Mouse (Mus musculus): ENCODE measurements at regions not wholly inside any gene's neighbourhood (a gene's known extent, or its start where the extent isn't known, plus 50 kb on each side); places are given as distances from the start of the nearest gene placed in this dataset.

DNA sequence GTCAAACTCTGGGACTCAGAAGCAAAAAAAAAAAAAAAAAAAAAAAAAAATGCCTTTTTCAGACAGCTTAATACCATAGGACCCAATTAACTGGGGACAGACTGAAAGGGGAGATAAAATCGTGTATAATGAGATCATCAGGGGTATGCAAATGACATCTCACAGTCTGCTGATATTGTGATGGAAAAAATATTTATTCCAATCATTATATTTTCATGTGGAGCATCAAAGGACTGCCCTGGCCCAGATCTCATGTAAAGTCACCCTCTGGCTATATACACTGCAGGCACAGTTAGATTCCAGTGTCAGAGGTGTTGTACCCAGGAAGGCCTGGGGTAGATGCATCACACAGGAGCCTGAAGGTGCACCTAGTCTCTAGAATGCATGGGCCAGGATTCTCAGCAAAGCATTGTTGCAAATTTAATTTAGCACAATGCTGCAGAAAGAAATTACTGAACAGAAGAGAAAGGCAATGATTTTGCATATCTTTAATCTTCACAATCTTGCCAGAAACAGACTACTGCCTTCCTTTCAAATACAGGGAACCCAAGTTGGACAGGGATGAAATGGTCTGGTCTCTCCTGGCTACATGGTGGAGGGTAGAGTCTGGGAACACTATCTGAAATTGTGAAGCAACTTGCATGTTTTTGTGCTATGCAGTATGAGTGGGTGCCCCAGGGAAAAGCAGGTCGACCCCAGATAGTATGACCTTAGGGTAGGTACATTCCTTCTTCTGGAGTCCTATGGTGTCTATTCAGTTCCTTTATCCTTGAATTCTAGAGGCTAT, 305.2 kb upstream of the Clnk start:
- Histone ChIP-seq H3K9me3 (ENCODE audit: control insufficient read depth, insufficient read depth, low read depth, low read length) (no peaks in the 10 kb centered on the region), H3K9ac (ENCODE audit: insufficient read depth, low read depth, low read length, poor library complexity, severe bottlenecking) (no peak overlapping the region), H3K4me3 (ENCODE audit: insufficient read depth in 1 of 2, low read depth in 1 of 2, low read length in 2 of 2, poor library complexity in 1 of 2, severe bottlenecking in 1 of 2) (no peak overlapping the region), H3K4me1 (ENCODE audit: control insufficient read depth in 2 of 2, insufficient read depth in 2 of 2, low read length in 2 of 2, poor library complexity in 1 of 2) (no peaks in the 10 kb centered on the region), H3K27ac (ENCODE audit: insufficient read depth, low read depth, low read length, poor library complexity, severe bottlenecking) (no peak overlapping the region), H3K36me3 (ENCODE audit: control insufficient read depth, insufficient read depth, low read length, poor library complexity, severe bottlenecking) (no peaks in the 10 kb centered on the region)
- TF ChIP-seq MAFK (IDR thresholded peaks at IDR 0.05; ENCODE audit: insufficient read depth, low read depth, low read length), result no peak
- TF ChIP-seq CHD2 (IDR thresholded peaks at IDR 0.05; ENCODE audit: low read depth, low read length), result no peak
- TF ChIP-seq ZC3H11A (IDR thresholded peaks at IDR 0.05; ENCODE audit: borderline replicate concordance, low read depth, low read length), result no peak
- no peak for TF ChIP-seq ZNF384 (IDR thresholded peaks at IDR 0.05; ENCODE audit: low read depth, low read length)
- TF ChIP-seq HCFC1 (IDR thresholded peaks at IDR 0.05; ENCODE audit: borderline replicate concordance, insufficient read depth, low read length), result no peak
- DNase-seq (ENCODE audit: low read depth, low spot score), result no peak
- in situ Hi-C loops (cut with MboI; ENCODE audit: low sequenced_read_pairs in 2 of 2, unreplicated experiment in 2 of 2), result no loop called here

DNA sequence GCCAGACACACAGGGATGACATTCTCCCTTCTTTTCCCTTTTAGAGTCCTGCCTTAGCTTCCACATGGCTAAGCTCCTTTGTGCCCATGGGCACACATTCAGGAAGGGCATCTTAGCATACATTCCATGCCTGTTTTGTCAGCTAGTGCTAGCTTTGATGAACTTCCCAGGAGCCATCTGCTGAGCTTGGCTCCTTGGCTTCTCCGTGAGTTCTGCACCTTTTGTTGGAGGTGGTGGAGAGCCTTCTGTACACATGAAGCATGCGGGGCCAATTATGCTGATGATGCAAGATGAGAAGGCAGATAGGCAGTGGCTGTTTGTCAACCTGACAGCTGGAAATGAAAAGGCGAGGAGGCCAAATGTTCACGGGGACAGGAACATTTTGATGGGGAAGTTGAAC, 304.4 kb upstream of the Clnk start:
- H3K4me1 ChIP-seq (ENCODE audit: control insufficient read depth in 2 of 2, insufficient read depth in 2 of 2, low read length in 2 of 2, poor library complexity in 1 of 2), result no peaks in the 10 kb centered on the region
- no peak overlapping the region for H3K4me3 ChIP-seq (ENCODE audit: insufficient read depth in 1 of 2, low read depth in 1 of 2, low read length in 2 of 2, poor library complexity in 1 of 2, severe bottlenecking in 1 of 2)
- in situ Hi-C loops (cut with MboI; ENCODE audit: low sequenced_read_pairs in 2 of 2, unreplicated experiment in 2 of 2), result no loop called here
- H3K36me3 ChIP-seq (ENCODE audit: control insufficient read depth, insufficient read depth, low read length, poor library complexity, severe bottlenecking), result no peaks in the 10 kb centered on the region
- no peak overlapping the region for H3K9ac ChIP-seq (ENCODE audit: insufficient read depth, low read depth, low read length, poor library complexity, severe bottlenecking)
- TF ChIP-seq CHD2 (IDR thresholded peaks at IDR 0.05; ENCODE audit: low read depth, low read length), result no peak
- TF ChIP-seq ZNF384 (IDR thresholded peaks at IDR 0.05; ENCODE audit: low read depth, low read length), result no peak
- no peak for TF ChIP-seq ZC3H11A (IDR thresholded peaks at IDR 0.05; ENCODE audit: borderline replicate concordance, low read depth, low read length)
- no peak for TF ChIP-seq MAFK (IDR thresholded peaks at IDR 0.05; ENCODE audit: insufficient read depth, low read depth, low read length)
- no peak for TF ChIP-seq HCFC1 (IDR thresholded peaks at IDR 0.05; ENCODE audit: borderline replicate concordance, insufficient read depth, low read length)
- no peaks in the 10 kb centered on the region for H3K9me3 ChIP-seq (ENCODE audit: control insufficient read depth, insufficient read depth, low read depth, low read length)
- DNase-seq (ENCODE audit: low read depth, low spot score), result no peak
- H3K27ac ChIP-seq (ENCODE audit: insufficient read depth, low read depth, low read length, poor library complexity, severe bottlenecking), result no peak overlapping the region

DNA sequence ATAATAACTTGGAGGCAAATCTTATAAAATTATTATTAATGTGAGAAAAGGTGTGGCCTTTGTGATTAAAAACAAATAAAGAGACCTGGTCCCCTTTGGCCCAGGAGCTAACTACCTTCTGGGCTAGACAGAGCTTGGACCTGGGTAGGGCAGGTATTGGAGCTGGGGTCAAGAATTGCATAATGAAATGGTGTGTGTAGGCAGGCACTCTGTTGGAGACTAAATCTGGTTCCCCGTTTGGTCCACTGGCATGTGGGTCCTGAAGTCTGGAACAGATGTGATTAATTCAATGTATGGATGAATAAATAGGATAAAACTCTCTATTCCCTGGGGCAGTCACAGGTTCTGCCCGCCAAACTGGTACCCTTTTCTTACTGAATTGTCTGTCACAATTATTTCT, 301.3 kb upstream of the Clnk start:
- Histone ChIP-seq H3K36me3 (ENCODE audit: control insufficient read depth, insufficient read depth, low read length, poor library complexity, severe bottlenecking) (no peaks in the 10 kb centered on the region), H3K9me3 (ENCODE audit: control insufficient read depth, insufficient read depth, low read depth, low read length) (no peaks in the 10 kb centered on the region), H3K27ac (ENCODE audit: insufficient read depth, low read depth, low read length, poor library complexity, severe bottlenecking) (no peak overlapping the region), H3K9ac (ENCODE audit: insufficient read depth, low read depth, low read length, poor library complexity, severe bottlenecking) (no peak overlapping the region), H3K4me1 (ENCODE audit: control insufficient read depth in 2 of 2, insufficient read depth in 2 of 2, low read length in 2 of 2, poor library complexity in 1 of 2) (no peaks in the 10 kb centered on the region), H3K4me3 (ENCODE audit: insufficient read depth in 1 of 2, low read depth in 1 of 2, low read length in 2 of 2, poor library complexity in 1 of 2, severe bottlenecking in 1 of 2) (no peak overlapping the region)
- no peak for DNase-seq (ENCODE audit: low read depth, low spot score)
- in situ Hi-C loops (cut with MboI; ENCODE audit: low sequenced_read_pairs in 2 of 2, unreplicated experiment in 2 of 2), result no loop called here
- TF ChIP-seq HCFC1 (IDR thresholded peaks at IDR 0.05; ENCODE audit: borderline replicate concordance, insufficient read depth, low read length) (no peak), ZC3H11A (IDR thresholded peaks at IDR 0.05; ENCODE audit: borderline replicate concordance, low read depth, low read length) (no peak), CHD2 (IDR thresholded peaks at IDR 0.05; ENCODE audit: low read depth, low read length) (no peak), ZNF384 (IDR thresholded peaks at IDR 0.05; ENCODE audit: low read depth, low read length) (no peak), MAFK (IDR thresholded peaks at IDR 0.05; ENCODE audit: insufficient read depth, low read depth, low read length) (no peak)

DNA sequence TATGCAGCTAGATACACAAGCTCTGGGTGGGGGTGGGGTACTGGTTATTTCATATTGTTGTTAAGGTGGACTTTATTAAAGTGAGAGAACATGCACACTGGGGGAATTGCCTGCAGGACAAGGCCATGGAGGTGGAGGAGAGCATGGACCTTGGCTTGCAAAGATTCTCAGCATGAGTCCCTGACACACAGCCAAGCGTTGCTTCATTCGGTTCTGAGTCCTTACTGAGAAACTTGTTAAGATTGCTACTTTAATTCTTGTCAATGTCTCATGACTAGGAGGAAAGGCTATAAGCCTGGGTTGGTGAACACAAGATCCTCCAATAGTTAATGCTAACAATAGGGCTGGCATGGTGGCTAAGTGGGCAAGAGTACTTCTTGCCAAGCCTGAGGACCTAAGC, 300.3 kb upstream of the Clnk start:
- in situ Hi-C loops (cut with MboI; ENCODE audit: low sequenced_read_pairs in 2 of 2, unreplicated experiment in 2 of 2), result no loop called here
- H3K9me3 ChIP-seq (ENCODE audit: control insufficient read depth, insufficient read depth, low read depth, low read length), result no peaks in the 10 kb centered on the region
- H3K9ac ChIP-seq (ENCODE audit: insufficient read depth, low read depth, low read length, poor library complexity, severe bottlenecking), result no peak overlapping the region
- no peak overlapping the region for H3K27ac ChIP-seq (ENCODE audit: insufficient read depth, low read depth, low read length, poor library complexity, severe bottlenecking)
- no peaks in the 10 kb centered on the region for H3K4me1 ChIP-seq (ENCODE audit: control insufficient read depth in 2 of 2, insufficient read depth in 2 of 2, low read length in 2 of 2, poor library complexity in 1 of 2)
- DNase-seq (ENCODE audit: low read depth, low spot score), result no peak
- no peaks in the 10 kb centered on the region for H3K36me3 ChIP-seq (ENCODE audit: control insufficient read depth, insufficient read depth, low read length, poor library complexity, severe bottlenecking)
- TF ChIP-seq ZC3H11A (IDR thresholded peaks at IDR 0.05; ENCODE audit: borderline replicate concordance, low read depth, low read length) (no peak), CHD2 (IDR thresholded peaks at IDR 0.05; ENCODE audit: low read depth, low read length) (no peak), ZNF384 (IDR thresholded peaks at IDR 0.05; ENCODE audit: low read depth, low read length) (no peak)
- no peak overlapping the region for H3K4me3 ChIP-seq (ENCODE audit: insufficient read depth in 1 of 2, low read depth in 1 of 2, low read length in 2 of 2, poor library complexity in 1 of 2, severe bottlenecking in 1 of 2)

DNA sequence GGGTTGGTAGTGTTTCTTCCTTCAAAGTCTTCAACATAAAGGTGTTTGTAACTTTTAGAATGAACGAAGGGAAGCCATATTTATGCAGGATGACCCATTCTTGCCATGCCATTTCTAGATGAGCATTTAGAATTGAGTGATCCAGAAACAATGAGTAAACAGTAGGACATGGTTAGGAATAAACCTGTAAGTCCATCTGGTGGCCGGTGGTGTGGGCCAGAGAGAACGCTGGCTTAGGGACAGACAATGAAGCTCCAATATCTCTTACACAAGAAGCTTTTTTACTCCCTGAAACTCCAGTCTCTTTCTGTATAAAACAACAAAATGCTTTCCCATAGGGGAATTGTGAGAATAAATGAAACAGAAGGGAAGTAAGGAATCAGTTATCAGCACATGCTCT, 296.9 kb upstream of the Clnk start:
- DNase-seq (ENCODE audit: low read depth, low spot score), result no peak
- Histone ChIP-seq H3K9me3 (ENCODE audit: control insufficient read depth, insufficient read depth, low read depth, low read length) (no peaks in the 10 kb centered on the region), H3K9ac (ENCODE audit: insufficient read depth, low read depth, low read length, poor library complexity, severe bottlenecking) (no peak overlapping the region), H3K27ac (ENCODE audit: insufficient read depth, low read depth, low read length, poor library complexity, severe bottlenecking) (no peak overlapping the region), H3K36me3 (ENCODE audit: control insufficient read depth, insufficient read depth, low read length, poor library complexity, severe bottlenecking) (no peaks in the 10 kb centered on the region), H3K4me3 (ENCODE audit: insufficient read depth in 1 of 2, low read depth in 1 of 2, low read length in 2 of 2, poor library complexity in 1 of 2, severe bottlenecking in 1 of 2) (no peak overlapping the region), H3K4me1 (ENCODE audit: control insufficient read depth in 2 of 2, insufficient read depth in 2 of 2, low read length in 2 of 2, poor library complexity in 1 of 2) (no peaks in the 10 kb centered on the region)
- no peak for TF ChIP-seq CHD2 (IDR thresholded peaks at IDR 0.05; ENCODE audit: low read depth, low read length)
- TF ChIP-seq ZNF384 (IDR thresholded peaks at IDR 0.05; ENCODE audit: low read depth, low read length), result no peak
- TF ChIP-seq ZC3H11A (IDR thresholded peaks at IDR 0.05; ENCODE audit: borderline replicate concordance, low read depth, low read length), result no peak
- no peak for TF ChIP-seq MAFK (IDR thresholded peaks at IDR 0.05; ENCODE audit: insufficient read depth, low read depth, low read length)
- TF ChIP-seq HCFC1 (IDR thresholded peaks at IDR 0.05; ENCODE audit: borderline replicate concordance, insufficient read depth, low read length), result no peak
- in situ Hi-C loops (cut with MboI; ENCODE audit: low sequenced_read_pairs in 2 of 2, unreplicated experiment in 2 of 2), result no loop called here

Measured in ES-E14 (cell line).